Mouse (Mus musculus) lung, embryonic 16.5 days (tissue): Measurements from ENCODE around the gene Rem2. TPM values are rescaled to one million over a fixed set of nuclear protein-coding genes. Genes with fewer than 3 reads are reported as not detected.
A peak's percentile ranks its signal among the peaks of the same experiment; 100 is the strongest.

ENCODE experiments used
- ATAC-seq: fragments of 200-750 bp; cut with Nextera tagmentation; 2 replicates; pipeline ENCODE4 v1.8.0; 2017; ENCODE audit warnings: low read depth, mild to moderate bottlenecking, moderate library complexity
- H3K27ac ChIP-seq: fragments of 300-500 bp; sonication (generic); 2 replicates; pipeline ENCODE4 v1.5.1; 2014; ENCODE audit warnings: mild to moderate bottlenecking, control low read depth, low read length
- H3K27me3 ChIP-seq: fragments of 300-500 bp; sonication (generic); 2 replicates; pipeline ENCODE4 v1.6.1; 2014; ENCODE audit warnings: low read depth, low read length, mixed read lengths; ENCODE audit not compliant: control insufficient read depth, insufficient read depth
- H3K36me3 ChIP-seq: fragments of 300-500 bp; sonication (generic); 2 replicates; pipeline ENCODE4 v1.6.1; 2014; ENCODE audit warnings: low read length; ENCODE audit not compliant: control insufficient read depth, insufficient read depth
- H3K4me1 ChIP-seq: fragments of 300-500 bp; sonication (generic); replicated peaks from 2 replicates; pipeline ENCODE4 v1.6.1; 2014; ENCODE audit warnings: low read length, mixed read lengths; ENCODE audit not compliant: control insufficient read depth, insufficient read depth
- H3K4me2 ChIP-seq: fragments of 300-500 bp; sonication (generic); 2 replicates; pipeline ENCODE4 v1.6.1; 2014; ENCODE audit warnings: low read depth, low read length, control low read depth
- H3K4me3 ChIP-seq: fragments of 300-500 bp; sonication (generic); 2 replicates; pipeline ENCODE4 v1.5.1; 2014; ENCODE audit warnings: mild to moderate bottlenecking, low read length, control low read depth
- H3K9ac ChIP-seq: fragments of 300-500 bp; sonication (generic); 2 replicates; pipeline ENCODE4 v1.6.1; 2014; ENCODE audit warnings: low read length, control low read depth
- H3K9me3 ChIP-seq: fragments of 300-500 bp; sonication (generic); 2 replicates; pipeline ENCODE4 v1.6.1; 2016; ENCODE audit warnings: low read length; ENCODE audit not compliant: control insufficient read depth
- WGBS: fragments of 180-500 bp; shearing (Covaris S2); extraction: QIAGEN DNeasy Blood & Tissue Kit; methylation state at CpG from one replicate; pipeline ENCODE4 v1.1.7; 2014; 5-methylcytosine and 5-hydroxymethylcytosine counted together
- polyA plus RNA-seq: library from polyadenylated mRNA; unstranded; fragments of >200 nt; fragmentation: Nextera tagmentation; extraction: Ambion mirVana; gene quantifications from 2 replicates; pipeline ENCODE4 v1.2.1, GENCODE M21; 2015

Rem2 gene
- polyA plus RNA-seq, 1 experiment from 2014 or later: 22.4 TPM

DNA sequence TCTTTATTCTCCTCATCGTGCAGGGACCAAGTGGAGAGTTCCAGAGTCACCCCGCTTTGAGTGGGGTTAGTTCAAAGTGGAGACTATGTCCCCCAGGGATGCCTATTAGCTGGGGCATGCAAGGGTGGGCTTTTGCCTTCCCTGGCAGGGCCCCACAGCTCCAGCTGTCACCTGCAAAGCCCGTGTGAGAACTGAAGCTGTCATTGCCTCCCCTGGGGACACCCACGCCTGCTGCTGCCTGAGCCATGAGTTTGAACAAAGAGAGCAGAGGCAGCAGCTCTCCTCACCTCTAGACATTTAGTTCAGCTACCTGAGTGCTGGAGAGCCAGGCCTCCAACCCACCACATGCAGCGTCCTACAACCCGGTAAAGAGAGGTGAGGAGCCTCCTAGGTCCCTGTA lies 4.8 kb downstream of the Rem2 start:
- no peak overlapping the region for H3K9ac ChIP-seq
- peaks cover 6% of the 10 kb centered on the region; the same call in 1 of the 2 replicates for H3K27me3 ChIP-seq
- H3K36me3 ChIP-seq: no peaks in the 10 kb centered on the region
- ATAC-seq: no peak
- peaks cover 15% of the 10 kb centered on the region for H3K4me1 ChIP-seq
- H3K9me3 ChIP-seq: no peaks in the 10 kb centered on the region
- H3K27ac ChIP-seq: no peak overlapping the region
- 70% methylated on average over 6 of the region's 6 CpGs for WGBS
- H3K4me3 ChIP-seq: no peak overlapping the region
- no peak overlapping the region for H3K4me2 ChIP-seq

GRCm38 (mm10) chr14:54481402-54481801 lies 5.5 kb downstream of the Rem2 start:
- peaks cover 6% of the 10 kb centered on the region; the same call in 1 of the 2 replicates for H3K27me3 ChIP-seq
- no peak overlapping the region for H3K4me3 ChIP-seq
- H3K36me3 ChIP-seq: no peaks in the 10 kb centered on the region
- no peak overlapping the region for H3K9ac ChIP-seq
- H3K4me1 ChIP-seq: peaks cover 8% of the 10 kb centered on the region
- no peak overlapping the region for H3K27ac ChIP-seq
- no peaks in the 10 kb centered on the region for H3K9me3 ChIP-seq
- ATAC-seq: no peak
- H3K4me2 ChIP-seq: no peak overlapping the region
- 80% methylated on average over 8 of the region's 8 CpGs for WGBS

DNA sequence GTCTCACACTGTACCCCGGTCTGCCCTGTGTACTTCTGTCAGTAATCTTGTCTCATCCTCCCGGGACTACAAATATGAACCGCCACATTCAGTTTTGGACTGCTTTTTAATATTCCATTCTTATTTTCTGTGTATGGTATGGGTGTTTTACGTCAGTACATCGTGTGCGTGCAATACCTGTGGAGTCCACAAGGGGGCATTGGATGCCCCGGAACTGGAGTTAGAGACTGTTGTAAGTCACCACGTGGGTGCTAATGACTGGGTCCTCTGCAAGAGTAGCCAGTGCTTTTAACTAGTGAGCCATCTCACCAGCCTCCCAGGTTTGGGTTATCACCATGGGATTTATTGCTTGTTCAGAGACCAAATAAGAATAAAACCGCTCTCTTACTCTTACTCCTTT lies 6.6 kb downstream of the Rem2 start:
- H3K4me1 ChIP-seq: no peaks in the 10 kb centered on the region; the same call in 1 of the 2 replicates
- no peaks in the 10 kb centered on the region for H3K36me3 ChIP-seq
- no peak for ATAC-seq
- 41% methylated on average over 9 of the region's 9 CpGs for WGBS
- no peak overlapping the region for H3K4me3 ChIP-seq
- H3K9me3 ChIP-seq: no peaks in the 10 kb centered on the region
- H3K9ac ChIP-seq: no peak overlapping the region
- H3K27me3 ChIP-seq: peaks cover 6% of the 10 kb centered on the region; the same call in 1 of the 2 replicates
- H3K4me2 ChIP-seq: no peak overlapping the region
- no peak overlapping the region for H3K27ac ChIP-seq

DNA sequence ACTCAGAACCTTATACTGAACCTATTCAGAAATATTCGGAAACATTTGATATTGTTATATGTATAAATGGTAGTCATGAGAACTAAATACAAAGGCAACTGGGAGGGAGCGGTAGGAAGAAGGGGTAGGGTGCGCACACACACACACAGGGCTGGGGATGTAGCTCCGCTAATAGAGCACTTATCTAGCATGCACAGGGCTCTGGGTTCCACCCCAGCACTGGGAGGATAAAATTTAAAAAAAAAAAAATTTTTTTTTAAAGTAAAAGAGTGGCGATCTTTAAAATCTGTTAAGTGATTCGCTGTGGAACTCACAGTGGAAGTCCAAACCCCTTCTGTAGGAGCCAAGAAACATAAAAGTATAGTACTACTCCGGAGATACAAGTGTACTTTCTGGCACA lies 10.0 kb downstream of the Rem2 start:
- H3K36me3 ChIP-seq: no peaks in the 10 kb centered on the region
- no peak overlapping the region for H3K9ac ChIP-seq
- H3K4me2 ChIP-seq: no peak overlapping the region
- no peak for ATAC-seq
- H3K27me3 ChIP-seq: no peaks in the 10 kb centered on the region; the same call in 1 of the 2 replicates
- no peak overlapping the region for H3K4me3 ChIP-seq
- no peak overlapping the region for H3K27ac ChIP-seq
- no peaks in the 10 kb centered on the region for H3K4me1 ChIP-seq
- no peaks in the 10 kb centered on the region for H3K9me3 ChIP-seq
- 88% methylated on average over 7 of the region's 7 CpGs for WGBS

- no peaks in the 10 kb centered on the region for H3K9me3 ChIP-seq
- 56% methylated on average over 2 of the region's 2 CpGs for WGBS
- H3K27ac ChIP-seq: no peak overlapping the region
- no peak overlapping the region for H3K4me3 ChIP-seq
- H3K9ac ChIP-seq: no peak overlapping the region
- no peak for ATAC-seq
- no peaks in the 10 kb centered on the region for H3K36me3 ChIP-seq
- no peaks in the 10 kb centered on the region for H3K4me1 ChIP-seq
- H3K27me3 ChIP-seq: no peaks in the 10 kb centered on the region
- H3K4me2 ChIP-seq: no peak overlapping the region
These were observed 11.8 kb downstream of the Rem2 start for GRCm38 (mm10) chr14:54487732-54488131.

DNA sequence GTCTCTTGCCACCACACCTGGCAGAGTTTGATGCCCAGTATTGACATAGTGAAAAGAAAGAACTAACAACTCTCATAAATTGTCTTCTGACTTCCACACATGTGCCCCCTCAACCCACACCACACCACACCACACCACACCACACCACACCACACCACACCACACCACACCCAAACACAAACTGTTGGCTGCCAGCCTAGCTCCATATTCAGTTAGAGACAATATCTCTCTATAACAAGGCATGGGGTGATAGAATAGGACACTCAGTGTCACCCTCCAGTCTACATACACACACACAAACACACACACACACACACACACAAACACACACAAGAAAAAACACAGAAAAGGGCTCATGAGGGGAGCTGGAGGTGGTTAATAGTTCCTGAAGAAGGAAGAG lies 12.4 kb downstream of the Rem2 start:
- Histone ChIP-seq H3K4me2 (no peak overlapping the region), H3K9ac (no peak overlapping the region), H3K4me3 (no peak overlapping the region), H3K4me1 (no peaks in the 10 kb centered on the region), H3K27me3 (no peaks in the 10 kb centered on the region), H3K36me3 (no peaks in the 10 kb centered on the region), H3K27ac (no peak overlapping the region), H3K9me3 (no peaks in the 10 kb centered on the region)
- ATAC-seq: no peak

GRCm38 (mm10) chr14:54492345-54493131 lies 16.6 kb downstream of the Rem2 start:
- Histone ChIP-seq H3K36me3 (no peaks in the 10 kb centered on the region), H3K27me3 (no peaks in the 10 kb centered on the region), H3K4me1 (no peaks in the 10 kb centered on the region), H3K4me3 (no peak overlapping the region), H3K9me3 (no peaks in the 10 kb centered on the region), H3K9ac (no peak overlapping the region), H3K4me2 (no peak overlapping the region), H3K27ac (no peak overlapping the region)
- ATAC-seq: peak; percentile 87
- whole genome bisulfite sequencing: 65% methylated on average over 18 of the region's 18 CpGs

- Histone ChIP-seq H3K36me3 (no peaks in the 10 kb centered on the region), H3K27me3 (no peaks in the 10 kb centered on the region), H3K9ac (no peak overlapping the region), H3K9me3 (no peaks in the 10 kb centered on the region), H3K27ac (no peak overlapping the region), H3K4me2 (no peak overlapping the region), H3K4me3 (no peak overlapping the region), H3K4me1 (no peaks in the 10 kb centered on the region)
- 87% methylated on average over 5 of the region's 5 CpGs for whole genome bisulfite sequencing
- no peak for ATAC-seq
These were observed 17.3 kb downstream of the Rem2 start for GRCm38 (mm10) chr14:54493236-54493635.

DNA sequence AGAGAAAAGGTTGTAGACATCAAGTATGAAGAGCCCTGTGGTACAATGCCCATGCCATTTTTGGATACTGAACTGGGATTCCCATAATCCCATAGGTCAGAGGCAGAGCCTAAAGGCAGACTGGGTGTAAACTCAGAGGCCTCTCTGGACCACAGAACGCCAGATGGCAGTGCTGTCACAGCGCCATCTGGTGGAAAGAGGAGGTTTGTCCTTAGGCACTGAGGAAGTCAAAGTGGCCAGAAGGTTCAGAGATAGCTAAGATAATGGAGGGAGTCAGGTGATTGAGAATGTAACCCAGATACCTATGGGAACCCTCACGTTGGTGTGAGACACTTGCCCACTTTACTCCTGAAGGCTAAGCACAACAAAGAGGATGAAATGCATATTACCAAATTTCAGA lies 18.3 kb downstream of the Rem2 start:
- no peaks in the 10 kb centered on the region for H3K36me3 ChIP-seq
- no peak overlapping the region for H3K9ac ChIP-seq
- ATAC-seq: peak; percentile 71
- H3K27me3 ChIP-seq: no peaks in the 10 kb centered on the region
- H3K4me1 ChIP-seq: no peaks in the 10 kb centered on the region
- H3K4me2 ChIP-seq: no peak overlapping the region
- no peak overlapping the region for H3K27ac ChIP-seq
- H3K9me3 ChIP-seq: no peaks in the 10 kb centered on the region
- 3% methylated on average over 3 of the region's 3 CpGs for WGBS
- H3K4me3 ChIP-seq: no peak overlapping the region
